Mouse (Mus musculus): ENCODE results near the gene Galntl5.
"Not testable (repeated sequence)": the region's sequence is repeated elsewhere in the genome, so short reads cannot be mapped to it uniquely, and the experiment has no call there.

Gene Galntl5

DNA sequence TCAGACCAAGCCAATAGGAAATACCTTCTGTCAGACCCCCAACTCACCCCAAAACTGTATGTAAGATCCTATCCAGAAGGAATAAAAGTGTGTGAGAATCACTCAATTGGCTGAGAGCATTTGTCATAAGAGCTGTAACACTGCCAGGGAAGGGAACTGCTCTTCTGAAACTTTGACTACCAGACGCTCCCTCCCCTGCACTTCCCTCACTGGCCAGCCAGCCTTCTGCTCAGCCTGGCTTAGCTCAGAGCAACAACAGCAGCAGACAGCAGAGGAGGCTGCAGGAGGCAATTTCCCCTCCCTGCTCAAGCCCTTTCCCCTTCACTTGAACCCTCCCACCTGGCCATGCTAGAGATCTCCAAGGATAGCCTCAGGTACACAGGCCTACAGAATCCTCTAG lies 30.6 kb downstream of the Galntl5 start:
- no peak for DNase-seq

- DNase-seq = not testable (repeated sequence)
These were observed 32.0 kb downstream of the Galntl5 start for GRCm38 (mm10) chr5:25213216-25213615.

DNA sequence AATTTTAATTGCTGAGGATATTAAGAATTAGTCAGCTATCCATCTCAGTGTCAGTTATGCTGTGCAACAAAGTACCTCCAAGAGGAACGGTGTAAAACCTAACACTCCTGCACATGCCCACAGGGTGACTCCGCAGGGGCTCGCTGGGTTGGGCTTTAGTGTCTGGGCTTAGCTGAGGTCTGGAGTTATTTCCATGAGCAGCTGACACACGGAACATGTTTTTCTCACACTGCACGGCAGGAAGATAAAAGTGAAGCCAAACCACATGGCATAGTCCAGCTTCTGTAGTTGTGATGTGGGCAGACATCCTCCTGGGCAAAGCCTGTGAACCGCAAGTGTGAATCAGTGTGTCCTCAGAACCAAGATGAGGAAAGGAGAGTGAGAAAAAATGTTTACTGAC lies 33.7 kb downstream of the Galntl5 start:
- no peak for DNase-seq

GRCm38 (mm10) chr5:25221604-25222003 lies 40.3 kb downstream of the Galntl5 start, which contains the start of gene Galnt11:
Galnt11 (plus strand) TSS chr5:25221904.
- DNase-seq = no peak

GRCm38 (mm10) chr5:25222752-25223702 lies 41.8 kb downstream of the Galntl5 start, which contains the start of gene E130116L18Rik:
E130116L18Rik (minus strand) TSS chr5:25223153.
- peak; percentile 79 to 88 for DNase-seq

GRCm38 (mm10) chr5:25224377-25224776 lies 43.1 kb downstream of the Galntl5 start:
- DNase-seq = peak; percentile 50 to 63

GRCm38 (mm10) chr5:25243101-25243500 lies 61.8 kb downstream of the Galntl5 start:
- peak; percentile 66 to 72 for DNase-seq

DNA sequence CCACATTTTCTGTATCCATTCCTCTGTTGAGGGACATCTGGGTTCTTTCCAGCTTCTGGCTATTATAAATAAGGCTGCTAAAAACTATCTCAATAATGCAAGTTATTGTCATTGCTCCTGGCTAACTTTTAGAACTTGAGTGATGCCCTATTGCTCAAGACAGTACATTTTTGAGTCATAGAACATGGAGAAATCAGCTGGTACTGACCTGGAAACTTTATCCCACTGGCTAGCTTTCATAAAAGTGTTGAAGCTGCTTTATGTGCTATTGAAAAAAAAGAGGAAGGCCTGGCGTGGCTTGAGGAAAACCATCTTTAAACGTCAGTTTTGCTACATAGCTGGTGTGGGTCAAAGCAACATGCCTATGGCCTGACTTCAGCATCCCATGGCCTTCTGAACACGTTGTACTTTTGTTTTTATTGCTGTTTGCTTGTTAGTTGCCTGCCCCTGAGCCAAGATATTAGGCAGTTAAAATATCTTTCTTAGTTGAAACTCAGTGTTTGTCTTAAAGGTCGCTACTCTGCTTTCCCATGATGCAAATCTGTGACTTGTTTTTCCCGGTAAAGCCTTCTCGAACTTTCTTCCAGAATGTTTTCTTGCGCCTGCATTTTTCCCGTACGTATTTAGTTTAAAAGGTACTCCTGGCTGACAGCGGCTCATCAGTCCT lies 64.7 kb downstream of the Galntl5 start:
- DNase-seq = peak in 1 of 2 experiments; percentile 40

DNA sequence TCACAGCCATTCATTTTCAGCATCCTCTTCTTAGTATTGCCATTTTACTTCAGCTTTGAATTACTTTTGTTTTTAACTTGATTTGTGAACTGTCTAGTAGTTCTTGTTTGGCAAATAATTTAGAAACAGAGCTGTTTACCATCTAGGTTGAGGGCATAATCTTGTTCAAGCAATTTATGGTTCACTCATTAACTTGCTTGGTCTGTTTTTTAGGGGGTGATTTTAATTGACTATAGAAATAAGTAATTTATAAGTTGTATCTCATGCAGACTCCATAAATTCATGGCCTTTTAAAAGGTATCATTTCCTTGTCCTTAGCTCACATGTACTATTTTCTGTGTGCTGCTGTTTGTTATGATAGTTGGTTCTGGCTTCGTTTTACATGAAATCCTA lies 65.2 kb downstream of the Galntl5 start:
- peak in 1 of 2 experiments; percentile 67 for DNase-seq

DNA sequence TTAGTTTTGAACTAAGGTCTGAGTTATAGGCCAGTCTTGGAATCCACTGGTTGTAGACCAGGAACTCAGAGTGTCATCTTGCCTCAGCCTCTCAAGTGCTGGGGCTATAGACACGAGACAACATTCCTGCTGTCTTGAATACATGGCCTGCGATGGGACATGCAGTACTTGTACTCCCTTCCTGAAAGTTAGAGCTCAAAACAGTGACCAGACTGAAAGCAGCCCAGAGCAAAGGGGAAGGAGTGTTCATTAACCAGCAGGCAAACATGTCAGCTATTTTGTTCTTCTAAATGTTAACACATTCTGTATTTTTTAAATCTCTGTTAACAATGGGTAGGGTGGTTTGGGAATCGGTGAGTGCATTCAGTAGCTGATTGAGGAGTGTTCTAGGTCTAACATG lies 65.8 kb downstream of the Galntl5 start:
- DNase-seq = peak; percentile 73 to 83

DNA sequence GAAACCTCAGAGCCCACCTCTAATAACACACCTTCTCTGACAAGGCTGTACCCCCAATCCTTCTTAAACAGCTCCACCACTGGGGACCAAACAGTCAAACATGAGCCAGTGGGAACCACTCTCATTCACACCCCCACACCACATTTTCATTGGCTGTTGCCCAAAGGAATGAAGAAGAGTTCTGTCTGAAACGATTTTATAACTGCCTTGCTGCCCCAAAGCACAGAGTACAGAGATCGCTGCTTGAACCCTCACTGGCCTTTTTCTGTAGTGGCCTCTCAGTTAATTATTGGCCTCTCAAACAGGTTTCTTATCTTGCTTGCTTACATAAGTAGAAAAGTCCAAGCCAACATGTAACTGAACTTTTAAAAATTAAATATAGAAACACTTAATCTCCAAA lies 71.2 kb downstream of the Galntl5 start:
- DNase-seq = peak; percentile 82 to 90

DNA sequence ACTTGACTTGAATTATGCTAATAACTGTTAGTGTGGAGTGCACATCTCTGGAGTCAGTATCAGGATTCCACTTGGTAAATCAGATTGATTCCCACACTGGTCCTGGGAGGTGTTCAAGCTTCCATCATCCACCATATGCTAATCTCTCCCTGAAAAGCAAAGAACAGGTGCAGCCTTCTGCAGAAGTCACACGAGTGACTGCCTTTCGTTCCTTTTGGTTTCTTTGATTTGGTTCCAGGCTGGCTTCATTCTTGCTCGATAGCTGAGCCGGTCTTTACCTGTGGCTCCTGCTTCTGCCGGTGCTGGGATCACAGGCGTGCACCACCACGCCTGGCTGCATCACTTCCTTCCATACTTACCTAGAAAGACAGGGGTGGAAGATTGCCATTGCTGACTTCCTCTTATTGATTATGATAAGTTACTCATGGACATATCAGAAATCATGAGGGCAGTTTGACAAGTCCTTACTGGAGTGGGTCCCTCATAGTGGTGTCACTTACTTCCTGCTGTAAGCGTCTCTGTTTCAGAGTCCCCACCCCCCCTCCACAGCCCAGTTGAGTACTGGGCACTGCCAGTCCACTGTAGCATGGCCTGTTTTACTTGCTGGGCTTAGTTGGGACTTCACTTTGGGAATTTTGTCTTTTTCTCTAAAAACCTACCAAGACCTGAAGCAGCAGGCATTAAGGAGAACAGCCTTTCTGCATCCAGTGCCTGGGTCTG lies 71.7 kb downstream of the Galntl5 start:
- peak in 1 of 2 experiments; percentile 51 for DNase-seq

- no peak for DNase-seq
These were observed 73.2 kb downstream of the Galntl5 start for GRCm38 (mm10) chr5:25254491-25254890.

GRCm38 (mm10) chr5:25256686-25257085 lies 75.4 kb downstream of the Galntl5 start:
- no peak for DNase-seq

DNA sequence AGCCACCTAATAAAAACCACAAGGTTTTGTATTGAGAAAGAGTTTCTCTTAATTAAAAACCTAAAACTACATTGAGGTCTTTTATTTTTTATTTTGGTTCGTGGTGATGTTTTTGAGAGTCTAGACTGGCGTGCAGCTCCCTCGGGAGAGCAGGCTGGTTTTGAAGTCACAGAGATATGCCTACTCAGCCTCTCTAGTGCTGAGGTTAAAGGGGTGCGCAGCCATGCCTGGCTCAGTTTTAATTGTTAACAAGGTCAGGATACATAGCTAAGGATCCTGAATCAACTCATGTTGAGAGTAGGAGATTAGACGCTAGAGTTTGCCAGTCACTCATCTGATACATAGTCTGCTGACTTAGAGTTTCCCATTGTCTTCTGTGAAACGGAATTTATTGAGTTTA lies 80.2 kb downstream of the Galntl5 start:
- DNase-seq = peak in 1 of 2 experiments; percentile 55

DNA sequence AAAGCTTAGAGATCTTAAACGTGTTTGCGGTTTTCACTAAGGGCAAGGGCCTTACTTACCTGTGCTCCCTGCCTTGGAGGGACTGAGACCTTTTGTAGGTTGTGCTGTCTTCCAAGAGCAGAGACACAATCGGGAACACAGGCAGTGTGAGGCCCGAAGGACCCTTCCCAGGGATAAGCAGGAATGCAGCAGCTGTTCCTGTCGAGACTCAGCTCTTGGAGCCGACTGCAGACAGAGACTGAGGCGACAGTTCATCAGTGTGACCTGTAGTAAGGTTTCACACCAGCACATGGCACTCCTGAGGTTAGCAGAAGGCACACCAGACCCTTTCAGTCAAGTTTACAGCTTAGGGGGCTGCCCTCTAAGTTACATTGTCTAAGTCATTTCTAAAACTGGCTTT lies 81.0 kb downstream of the Galntl5 start:
- DNase-seq = no peak

- peak in 1 of 2 experiments; percentile 48 for DNase-seq
These were observed 87.1 kb downstream of the Galntl5 start for GRCm38 (mm10) chr5:25268258-25268888.
